Mouse (Mus musculus) heart, postnatal 0 days (tissue): ENCODE measurements at regions not wholly inside any gene's neighbourhood (a gene's known extent, or its start where the extent isn't known, plus 50 kb on each side); places are given as distances from the start of the nearest gene placed in this dataset.

ENCODE experiments used
- CTCF ChIP-seq: IDR thresholded peaks from 2 replicates; pipeline ENCODE4 v1.5.1; 2016; ENCODE audit warnings: antibody characterized with exemption, control low read depth, low read depth
- EP300 ChIP-seq: IDR thresholded peaks from 2 replicates; pipeline ENCODE4 v1.6.1; 2016; ENCODE audit warnings: antibody characterized with exemption, low read depth

GRCm38 (mm10) chr12:27960064-27960463 lies 592.1 kb downstream of the Dcdc2c start:
- TF ChIP-seq CTCF (no peak), EP300 (no peak)
